14 mouse cellular contexts compared by ENCODE assay signal in the genomic region with DNA sequence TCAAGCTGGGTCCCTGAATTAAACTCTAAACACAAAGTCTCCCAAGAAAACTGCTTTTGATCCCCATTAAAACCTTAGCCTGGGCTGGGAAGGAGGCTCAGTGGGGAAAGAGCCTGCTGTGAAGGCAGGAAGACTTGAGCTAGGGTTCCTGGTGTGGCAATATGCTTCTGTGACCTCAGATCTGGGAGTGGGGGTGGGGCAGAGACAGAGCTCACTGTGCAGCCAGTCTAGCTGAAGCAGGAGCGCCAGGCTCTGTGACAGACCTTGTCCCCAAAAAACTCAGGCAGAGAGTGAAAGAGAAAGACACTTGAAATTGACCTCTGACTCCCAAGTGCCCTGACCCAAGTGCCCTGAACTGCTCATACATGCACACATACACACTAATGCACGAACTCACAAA.
A peak's percentile ranks its signal among the peaks of the same experiment; 100 is the strongest.
DNase-seq lines count a peak whose midpoint lies in the region; ATAC-seq lines count a peak whose summit lies in the region.
"Had no signal": no experiment of that assay in that cellular context is flagged by ENCODE, and none has a peak within 500 bp of the region (broad histone marks: within the 10 kb centered on the region; RNA-seq: fewer than 3 reads in every experiment).

No protein-coding gene starts in this region.

- peaks cover 2% of the 10 kb centered on the region; the same call in 1 of the 2 replicates for H3K36me3 ChIP-seq in liver, embryonic 11.5 days (ENCODE audit: control insufficient read depth, insufficient read depth, low read length)
- H3K36me3 ChIP-seq: hindbrain, embryonic 13.5 days; limb, embryonic 15.5 days had no signal

- 87% methylated on average over 2 of the region's 2 CpGs for WGBS in liver, embryonic 11.5 days

- DNase-seq in liver: peak; percentile 56
- DNase-seq in liver, embryonic 11.5 days (ENCODE audit: low spot score): no peak
- peak; percentile 81 for DNase-seq in adrenal gland, postnatal 14 days
- peak; percentile 43 to 53 for DNase-seq in heart, postnatal 10 days
- peak; percentile 72 for DNase-seq in thymus, postnatal 14 days
- no peak for DNase-seq in gastrocnemius, adult 8-10 months (ENCODE audit: low spot score in 2 of 2)
- no peak for DNase-seq in frontal cortex, postnatal 14 days (ENCODE audit: low spot score in 2 of 2)
- DNase-seq: cerebellum, adult 8-10 months; kidney, adult 18-20 months; right cerebral cortex, postnatal 14 days had no signal

- H3K27ac ChIP-seq in liver, embryonic 11.5 days (ENCODE audit: low read depth, low read length): no peak overlapping the region
- H3K27ac ChIP-seq: embryonic facial prominence, embryonic 10.5 days; hindbrain, embryonic 13.5 days; left cerebral cortex, adult 2 months; limb, embryonic 15.5 days had no signal

- ATAC-seq in liver, embryonic 11.5 days (replicated peaks; ENCODE audit: low FRiP score): no peak

- no peaks in the 10 kb centered on the region for H3K27me3 ChIP-seq in liver, embryonic 11.5 days (replicated peaks; ENCODE audit: control insufficient read depth, insufficient read depth, low read length)
- H3K27me3 ChIP-seq: hindbrain, embryonic 13.5 days; limb, embryonic 15.5 days had no signal

- no peak overlapping the region for H3K9ac ChIP-seq in liver, embryonic 11.5 days (ENCODE audit: low read depth, low read length)
- H3K9ac ChIP-seq: hindbrain, embryonic 13.5 days; limb, embryonic 15.5 days had no signal

- H3K9me3 ChIP-seq in liver, embryonic 11.5 days (ENCODE audit: control insufficient read depth, low read length): no peaks in the 10 kb centered on the region
- H3K9me3 ChIP-seq: embryonic facial prominence, embryonic 10.5 days; hindbrain, embryonic 13.5 days; limb, embryonic 15.5 days had no signal

- intact Hi-C loops in heart, postnatal 10 days (cut with DNase I): no loop called here

- peaks cover 25% of the 10 kb centered on the region for H3K4me1 ChIP-seq in liver, embryonic 11.5 days (replicated peaks; ENCODE audit: control insufficient read depth, insufficient read depth, low read length)
- H3K4me1 ChIP-seq: limb, embryonic 15.5 days had no signal

- H3K4me2 ChIP-seq in liver, embryonic 11.5 days: no peak overlapping the region
- H3K4me2 ChIP-seq: hindbrain, embryonic 13.5 days; limb, embryonic 15.5 days had no signal

- H3K4me3 ChIP-seq in liver, embryonic 11.5 days (ENCODE audit: low read depth, low read length): no peak overlapping the region
- H3K4me3 ChIP-seq: embryonic facial prominence, embryonic 10.5 days; hindbrain, embryonic 13.5 days; left cerebral cortex, adult 2 months; limb, embryonic 15.5 days had no signal

Comparison
In these comparisons a context has a peak if more than half of its experiments do, and no peak if none do; other contexts are left out.
1. DNase-seq: peak in liver (single experiment), adrenal gland, postnatal 14 days (single experiment), heart, postnatal 10 days (2 of 2) and thymus, postnatal 14 days (single experiment); none in liver, embryonic 11.5 days (single experiment), gastrocnemius, adult 8-10 months (0 of 2) and frontal cortex, postnatal 14 days (0 of 2).